Mouse (Mus musculus): Measurements from ENCODE around the gene Itga6.
"Not testable (repeated sequence)": the region's sequence is repeated elsewhere in the genome, so short reads cannot be mapped to it uniquely, and the experiment has no call there.

The Itga6 gene

GRCm38 (mm10) chr2:71898335-71898856 is 153.0 kb downstream of the Itga6 start:
- DNase-seq = peak; percentile 76

DNA sequence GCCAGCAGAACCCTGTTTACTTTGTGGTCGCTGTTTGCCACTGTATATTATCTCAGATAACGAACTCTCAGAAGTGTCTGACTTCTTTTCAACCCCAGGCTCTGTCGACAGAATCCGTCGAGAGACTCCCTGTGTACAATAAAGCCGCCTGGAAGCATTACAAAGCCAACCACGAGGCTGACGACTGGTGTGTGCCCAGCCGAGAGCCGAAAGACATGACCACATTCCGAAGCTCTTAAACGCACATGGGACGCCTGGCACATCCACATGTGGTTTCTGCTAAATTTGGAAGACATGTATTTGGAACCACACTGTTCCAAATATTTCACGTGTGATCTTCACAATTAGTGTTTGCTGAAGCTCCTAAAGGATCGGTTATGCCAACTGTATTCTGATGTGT is 154.5 kb downstream of the Itga6 start:
- peak; percentile 93 for DNase-seq

DNA sequence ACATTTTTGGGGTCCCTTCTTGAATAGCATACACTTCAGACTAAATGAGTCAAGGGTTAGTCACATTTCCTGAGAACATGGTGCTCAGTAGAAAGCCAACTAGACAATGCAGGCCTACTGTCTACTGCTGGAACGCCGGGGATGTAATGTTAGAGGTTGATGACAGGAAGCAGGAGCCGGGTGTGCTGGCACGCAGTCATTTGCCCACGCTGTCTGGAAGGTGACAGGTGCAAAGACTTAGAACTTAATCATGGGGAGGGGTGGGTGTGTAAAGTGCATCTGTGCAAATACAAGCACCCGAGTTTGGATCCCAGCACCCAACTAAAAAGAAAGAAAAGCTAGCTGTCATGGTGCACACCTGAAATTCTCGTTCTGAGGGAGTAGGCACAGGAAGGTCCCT is 159.7 kb downstream of the Itga6 start:
- no peak for DNase-seq

DNA sequence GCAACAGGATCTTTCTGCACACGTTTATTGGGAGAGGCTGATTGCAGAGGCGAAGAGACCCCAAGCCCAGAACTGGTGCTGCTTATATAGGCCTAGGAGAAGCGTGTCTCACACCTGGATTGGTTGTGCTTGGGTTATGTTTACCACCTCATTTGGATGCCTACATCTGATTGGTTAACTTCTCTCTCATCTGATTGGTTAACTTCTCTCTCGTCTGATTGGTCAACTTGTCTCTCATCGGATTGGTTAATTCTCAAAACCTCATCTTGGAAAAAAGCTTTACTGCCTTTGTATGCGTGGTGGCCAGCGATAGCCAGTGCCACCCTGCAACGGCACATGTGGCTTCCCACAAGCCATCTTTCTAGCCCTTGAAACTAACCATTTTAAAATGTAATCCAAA is 160.9 kb downstream of the Itga6 start:
- not testable (repeated sequence) for DNase-seq

All from heart, adult 11 months (tissue).